Mouse (Mus musculus) cerebellum, adult 9-10 months (tissue): ENCODE data around the gene Rps28.

Experiments
- DNase-seq: peaks from one replicate; pipeline ENCODE4 v3.0.0; 2022

Rps28 gene

GRCm38 (mm10) chr17:33771617-33772016, 52.7 kb downstream of the Rps28 start:
- no peak for DNase-seq
